Mouse (Mus musculus) brown adipose tissue, adult 24 weeks (tissue): Measurements from ENCODE around the gene Med27. TPM values are rescaled to one million over a fixed set of nuclear protein-coding genes. Genes with fewer than 3 reads are reported as not detected.

Experiments
- H3K27ac ChIP-seq: fragments of 200-500 bp; replicated peaks from 2 replicates; pipeline ENCODE4 v1.5.1; 2012; ENCODE audit warnings: low read depth, mild to moderate bottlenecking, low read length
- H3K4me1 ChIP-seq: fragments of 200-500 bp; 2 replicates; pipeline ENCODE4 v1.6.1; 2012; ENCODE audit warnings: low read length, mixed read lengths; ENCODE audit not compliant: control insufficient read depth, insufficient read depth, insufficient read length
- H3K4me3 ChIP-seq: fragments of 200-500 bp; 2 replicates; pipeline ENCODE4 v1.5.1; 2012; ENCODE audit warnings: low read depth, mild to moderate bottlenecking, low read length, moderate library complexity; ENCODE audit not compliant: insufficient read depth
- polyA plus RNA-seq: library from polyadenylated mRNA; stranded (reverse); fragments of >200 nt; gene quantifications from 2 replicates; pipeline ENCODE4 v1.2.4, GENCODE M21; 2012; ENCODE audit not compliant: missing spikeins, insufficient read depth, insufficient read length

The Med27 gene
- polyA plus RNA-seq, 1 experiment, result 8.2 TPM

GRCm38 (mm10) chr2:29463039-29463585 is 116.5 kb downstream of the Med27 start:
- Histone ChIP-seq H3K27ac (no peak overlapping the region), H3K4me1 (peaks cover 8% of the 10 kb centered on the region)

GRCm38 (mm10) chr2:29464851-29465648 is 118.4 kb downstream of the Med27 start:
- no peak overlapping the region for H3K4me3 ChIP-seq
- H3K27ac ChIP-seq, result no peak overlapping the region
- peaks cover 8% of the 10 kb centered on the region for H3K4me1 ChIP-seq

More at GRCm38 (mm10) chr2:29463039-29463585, 116.5 kb downstream of the Med27 start:
- H3K4me3 ChIP-seq, result no peak overlapping the region

GRCm38 (mm10) chr2:29465649-29466137 is 119.1 kb downstream of the Med27 start:
- Histone ChIP-seq H3K4me3 (no peak overlapping the region), H3K4me1 (peaks cover 8% of the 10 kb centered on the region), H3K27ac (no peak overlapping the region)

GRCm38 (mm10) chr2:29466396-29466795 is 119.8 kb downstream of the Med27 start:
- Histone ChIP-seq H3K27ac (no peak overlapping the region), H3K4me1 (peaks cover 4% of the 10 kb centered on the region; the same call in 1 of the 2 replicates), H3K4me3 (no peak overlapping the region)

GRCm38 (mm10) chr2:29468517-29468936 is 121.9 kb downstream of the Med27 start:
- Histone ChIP-seq H3K4me3 (no peak overlapping the region), H3K27ac (no peak overlapping the region), H3K4me1 (peaks cover 4% of the 10 kb centered on the region; the same call in 1 of the 2 replicates)

- Histone ChIP-seq H3K27ac (no peak overlapping the region), H3K4me3 (no peak overlapping the region), H3K4me1 (no peaks in the 10 kb centered on the region)
These were observed 126.4 kb downstream of the Med27 start for GRCm38 (mm10) chr2:29472952-29473437.

- Histone ChIP-seq H3K4me1 (no peaks in the 10 kb centered on the region), H3K4me3 (no peak overlapping the region), H3K27ac (no peak overlapping the region)
These were observed 127.3 kb downstream of the Med27 start for GRCm38 (mm10) chr2:29473907-29474306.

- Histone ChIP-seq H3K27ac (no peak overlapping the region), H3K4me1 (no peaks in the 10 kb centered on the region), H3K4me3 (no peak overlapping the region)
These were observed 130.1 kb downstream of the Med27 start for GRCm38 (mm10) chr2:29476702-29477101.

- no peaks in the 10 kb centered on the region for H3K4me1 ChIP-seq
- no peak overlapping the region for H3K27ac ChIP-seq
- H3K4me3 ChIP-seq, result no peak overlapping the region
These were observed 135.2 kb downstream of the Med27 start for GRCm38 (mm10) chr2:29481856-29482255.

GRCm38 (mm10) chr2:29482979-29483718 is 136.5 kb downstream of the Med27 start:
- Histone ChIP-seq H3K27ac (no peak overlapping the region), H3K4me1 (no peaks in the 10 kb centered on the region), H3K4me3 (no peak overlapping the region)

GRCm38 (mm10) chr2:29485519-29485918 is 138.9 kb downstream of the Med27 start:
- Histone ChIP-seq H3K27ac (no peak overlapping the region), H3K4me3 (no peak overlapping the region), H3K4me1 (no peaks in the 10 kb centered on the region)

- H3K4me1 ChIP-seq, result no peaks in the 10 kb centered on the region
These were observed 139.9 kb downstream of the Med27 start for GRCm38 (mm10) chr2:29486491-29486890.

GRCm38 (mm10) chr2:29487652-29488051 is 141.0 kb downstream of the Med27 start:
- Histone ChIP-seq H3K4me3 (no peak overlapping the region), H3K27ac (no peak overlapping the region), H3K4me1 (no peaks in the 10 kb centered on the region)

More at GRCm38 (mm10) chr2:29486491-29486890, 139.9 kb downstream of the Med27 start:
- Histone ChIP-seq H3K27ac (no peak overlapping the region), H3K4me3 (no peak overlapping the region)

GRCm38 (mm10) chr2:29488379-29489236 is 142.0 kb downstream of the Med27 start:
- Histone ChIP-seq H3K4me3 (no peak overlapping the region), H3K4me1 (no peaks in the 10 kb centered on the region), H3K27ac (no peak overlapping the region)
